Mouse (Mus musculus): Measurements from ENCODE around the gene Mapre1. TPM values are rescaled to one million over a fixed set of nuclear protein-coding genes. Genes with fewer than 3 reads are reported as not detected.

The Mapre1 gene
- total RNA-seq, 1 experiment from 2014 or later, result 190 TPM

DNA sequence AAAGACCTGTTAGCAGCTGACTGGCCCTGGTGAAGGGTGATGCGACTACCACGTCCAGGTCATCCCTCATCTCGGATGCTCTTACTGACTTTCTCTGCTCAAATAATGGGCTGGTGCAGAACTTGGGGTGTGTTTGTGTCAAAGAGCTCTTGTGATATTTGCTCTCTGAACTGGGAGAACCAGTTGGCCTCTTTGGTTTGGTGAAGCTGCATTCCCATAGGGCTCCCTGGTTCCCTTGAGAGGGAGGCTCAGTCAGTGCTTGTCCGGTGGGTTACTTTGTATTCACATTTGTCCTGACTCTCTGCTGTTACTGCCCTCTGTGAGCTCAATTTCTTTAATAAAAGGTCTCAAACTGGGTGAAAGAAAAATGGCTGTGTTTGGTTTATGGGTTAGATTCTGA, 31.9 kb downstream of the Mapre1 start:
- no peak for ATAC-seq (replicated peaks; ENCODE audit: low read depth, poor library complexity, severe bottlenecking)

DNA sequence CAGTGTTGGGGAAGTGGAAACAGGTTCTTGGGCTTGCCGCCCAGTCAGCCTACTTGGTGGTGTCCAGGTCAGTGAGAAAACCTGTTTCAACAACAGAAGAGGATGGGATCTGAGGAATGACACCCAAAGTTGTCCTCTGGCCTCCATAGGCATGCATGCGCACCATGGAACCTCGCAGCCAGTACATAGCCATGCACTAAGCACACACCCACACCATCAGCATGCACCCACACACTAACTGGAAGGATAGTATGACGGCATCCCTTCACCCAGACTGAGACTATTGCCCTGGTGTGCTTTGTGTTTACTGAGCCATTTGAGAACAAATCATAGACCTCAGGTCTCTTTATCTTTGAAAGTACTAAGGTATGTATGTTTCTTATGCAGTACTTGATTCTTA, 34.4 kb downstream of the Mapre1 start:
- no peak for ATAC-seq (replicated peaks; ENCODE audit: low read depth, poor library complexity, severe bottlenecking)

DNA sequence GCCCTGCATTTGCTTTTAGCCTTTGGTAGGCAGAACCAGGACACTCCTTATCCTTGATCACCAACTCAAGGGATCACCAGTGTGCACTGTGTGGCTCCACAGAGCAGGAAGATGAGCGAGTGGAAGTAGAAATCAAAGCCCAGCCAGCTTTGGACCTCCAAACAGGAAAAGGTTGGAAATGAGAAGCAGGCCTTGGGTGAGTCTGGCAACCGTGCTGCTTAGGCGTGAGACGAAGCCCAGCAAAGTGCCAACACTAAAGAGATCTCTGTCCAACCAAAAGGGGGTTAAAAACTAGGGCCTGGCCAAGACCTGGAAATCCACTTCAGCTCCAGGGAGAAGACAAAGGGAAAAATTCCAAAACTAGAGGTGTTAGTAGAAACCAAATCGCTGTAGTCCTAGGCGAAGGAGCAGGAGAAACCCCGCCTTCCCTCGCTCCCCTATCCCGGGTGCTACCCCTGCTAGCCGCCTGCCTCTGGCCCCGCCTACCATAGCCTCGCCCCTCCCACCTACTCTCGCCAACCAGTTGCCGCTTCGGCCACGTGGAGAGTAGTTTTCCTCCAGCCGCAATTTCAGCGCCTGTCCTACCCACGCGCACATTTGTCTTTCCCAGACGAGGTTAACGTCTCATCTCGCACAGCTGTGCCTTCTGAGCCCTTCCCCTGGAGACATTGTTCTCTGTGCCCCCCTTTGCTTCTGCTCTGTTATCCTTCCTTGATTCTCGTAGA, 37.7 kb downstream of the Mapre1 start:
- peak; percentile 93 for ATAC-seq (replicated peaks; ENCODE audit: low read depth, poor library complexity, severe bottlenecking)

DNA sequence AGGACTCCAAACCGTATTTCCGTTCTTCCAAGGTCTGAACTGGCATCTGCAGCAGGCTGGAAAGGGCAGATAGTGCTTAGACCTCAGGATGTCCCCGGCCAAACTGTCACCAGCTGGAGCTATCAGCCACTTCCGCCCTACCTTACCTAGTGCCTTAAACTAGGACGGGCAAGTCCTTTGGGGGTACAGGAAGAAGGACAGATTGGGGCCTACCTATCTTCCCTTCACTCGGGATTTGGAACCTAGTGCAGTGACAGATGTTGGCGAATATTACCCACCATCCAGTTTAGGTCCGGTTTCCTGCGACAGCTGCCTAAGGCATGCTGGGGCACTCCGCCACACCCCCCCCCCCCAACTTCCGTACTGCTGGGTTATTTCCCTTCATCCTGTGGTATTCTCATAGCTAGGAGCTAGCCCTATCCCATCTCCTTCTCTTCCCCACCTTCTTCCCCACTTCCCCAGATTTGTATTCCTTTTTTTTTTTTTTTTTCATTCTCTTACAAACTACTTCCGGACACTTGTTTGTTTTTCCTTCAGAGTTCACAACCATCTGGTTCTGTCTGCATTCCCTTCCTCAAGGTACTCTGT, 38.4 kb downstream of the Mapre1 start, which contains the start of gene Efcab8:
TSS of gene Efcab8 (plus strand) at position 538 of the 588 bp plus-strand sequence.
- ATAC-seq (replicated peaks; ENCODE audit: low read depth, poor library complexity, severe bottlenecking), result peak; percentile 75

DNA sequence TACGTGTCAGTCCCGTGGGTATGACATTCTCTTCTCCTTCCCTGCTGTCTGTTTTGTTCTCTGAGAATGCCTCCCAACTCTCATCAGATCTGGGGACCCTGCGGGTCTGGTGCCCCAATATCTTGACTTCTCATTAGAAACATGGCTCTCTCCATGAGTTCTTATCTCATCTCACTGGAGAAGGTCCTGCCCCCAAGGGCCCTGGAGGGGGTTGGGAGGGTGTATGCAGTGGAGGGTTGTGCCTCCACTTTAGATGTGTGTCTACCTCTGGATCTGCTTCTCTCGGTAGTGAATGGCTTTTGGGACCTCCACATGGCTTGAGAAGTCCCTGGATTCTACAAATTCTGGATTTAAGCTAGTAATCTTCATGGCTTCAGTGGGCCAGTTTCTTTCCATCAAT, 40.1 kb downstream of the Mapre1 start:
- no peak for ATAC-seq (replicated peaks; ENCODE audit: low read depth, poor library complexity, severe bottlenecking)

DNA sequence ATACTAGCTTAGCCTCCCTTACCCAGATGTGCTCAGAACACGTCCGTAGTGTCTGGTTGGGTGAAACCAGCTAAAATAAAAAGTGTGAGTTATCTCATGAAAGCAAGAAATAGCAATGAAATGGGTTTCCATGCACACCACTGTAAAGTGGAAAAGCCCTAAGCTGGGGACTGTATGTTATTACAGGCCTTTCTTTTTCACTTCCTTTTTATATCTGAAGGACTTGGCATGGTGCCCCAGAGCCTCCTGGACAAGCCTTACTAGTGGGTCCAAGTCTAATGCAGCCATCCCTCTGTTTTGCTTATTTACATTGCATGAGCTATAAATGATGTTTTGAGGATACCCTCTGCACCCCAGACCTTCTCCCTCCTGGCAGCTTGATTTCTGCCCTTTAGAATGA, 43.6 kb downstream of the Mapre1 start:
- peak; percentile 55 for ATAC-seq (replicated peaks; ENCODE audit: low read depth, poor library complexity, severe bottlenecking)

DNA sequence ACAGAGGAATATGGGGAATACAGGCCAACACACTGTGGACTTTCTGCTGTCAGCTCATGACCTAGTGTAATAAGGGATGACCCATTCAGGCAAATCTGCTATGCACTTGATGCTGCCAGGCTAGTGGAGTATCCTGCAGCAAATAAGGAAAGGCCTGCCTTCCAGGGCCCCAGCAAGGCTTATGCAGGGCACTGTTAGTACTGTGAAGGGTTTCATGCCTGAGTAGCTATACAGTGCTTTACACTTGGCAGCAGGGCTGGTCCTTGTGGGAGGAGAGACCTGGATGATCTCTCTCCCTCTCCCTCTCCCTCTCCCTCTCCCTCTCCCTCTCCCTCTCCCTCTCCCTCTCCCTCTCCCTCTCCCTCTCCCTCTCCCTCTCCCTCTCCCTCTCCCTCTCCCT, 52.3 kb downstream of the Mapre1 start:
- no peak for ATAC-seq (replicated peaks; ENCODE audit: low read depth, poor library complexity, severe bottlenecking)

DNA sequence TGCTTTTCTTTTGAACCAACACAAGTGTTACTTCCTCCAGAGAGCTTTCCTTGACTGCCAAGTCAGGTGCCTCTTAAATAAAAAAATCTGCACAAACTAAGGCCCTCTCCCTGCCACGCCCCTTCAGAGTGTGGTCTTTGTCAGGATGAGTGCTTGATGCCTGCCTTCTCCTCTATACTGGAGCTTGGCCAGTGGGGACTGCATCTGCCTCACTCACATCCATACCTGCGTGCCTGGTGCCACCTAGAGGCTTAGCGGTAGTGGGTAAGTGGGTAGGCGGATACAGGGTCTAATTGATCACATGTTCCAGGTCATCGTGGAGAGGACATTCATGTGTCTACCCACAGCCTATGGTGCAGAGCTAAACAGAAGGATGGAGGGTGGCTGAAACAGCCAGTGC, 54.0 kb downstream of the Mapre1 start:
- peak; percentile 48; the same call in 1 of the 2 replicates for ATAC-seq (replicated peaks; ENCODE audit: low read depth, poor library complexity, severe bottlenecking)

DNA sequence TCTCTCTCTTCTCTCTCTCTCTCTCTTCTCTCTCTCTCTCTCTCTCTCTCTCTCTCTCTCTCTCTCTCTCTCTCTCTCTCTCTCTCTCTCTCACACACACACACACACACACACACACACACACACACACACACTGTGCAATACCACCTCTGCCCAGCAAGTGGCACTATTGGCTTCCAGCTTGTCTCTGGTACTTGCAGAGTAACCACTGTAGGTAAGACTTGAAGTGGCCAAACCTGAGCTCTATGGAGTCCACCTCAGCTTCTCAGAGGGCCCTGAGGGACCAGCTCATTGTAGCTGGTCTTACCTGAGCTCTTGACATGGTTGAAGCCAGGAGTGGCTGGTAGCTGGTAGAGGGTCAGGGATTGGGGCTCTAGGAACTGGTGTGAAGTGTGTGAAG, 66.4 kb downstream of the Mapre1 start:
- peak; percentile 73 for ATAC-seq (replicated peaks; ENCODE audit: low read depth, poor library complexity, severe bottlenecking)

DNA sequence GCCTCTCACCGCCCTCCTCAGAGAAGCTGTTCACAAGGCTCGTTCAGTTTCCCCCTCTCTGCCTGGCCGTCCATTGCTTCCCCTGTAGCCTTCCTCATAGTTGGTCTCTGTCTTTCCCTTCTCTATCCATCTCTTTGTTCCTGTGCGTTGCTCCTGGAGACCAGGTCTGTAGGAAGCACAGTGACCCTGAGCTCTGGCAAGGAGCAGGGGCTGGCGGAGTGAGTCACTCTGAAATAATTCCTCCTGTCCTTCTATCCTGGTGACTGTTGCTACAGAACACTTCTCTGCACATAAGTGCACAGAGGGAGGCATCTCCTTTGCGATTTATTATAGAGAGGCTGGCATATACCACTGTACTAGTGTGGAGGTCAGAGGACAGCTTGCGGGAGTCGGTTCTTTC, 67.1 kb downstream of the Mapre1 start:
- ATAC-seq (replicated peaks; ENCODE audit: low read depth, poor library complexity, severe bottlenecking), result no peak

DNA sequence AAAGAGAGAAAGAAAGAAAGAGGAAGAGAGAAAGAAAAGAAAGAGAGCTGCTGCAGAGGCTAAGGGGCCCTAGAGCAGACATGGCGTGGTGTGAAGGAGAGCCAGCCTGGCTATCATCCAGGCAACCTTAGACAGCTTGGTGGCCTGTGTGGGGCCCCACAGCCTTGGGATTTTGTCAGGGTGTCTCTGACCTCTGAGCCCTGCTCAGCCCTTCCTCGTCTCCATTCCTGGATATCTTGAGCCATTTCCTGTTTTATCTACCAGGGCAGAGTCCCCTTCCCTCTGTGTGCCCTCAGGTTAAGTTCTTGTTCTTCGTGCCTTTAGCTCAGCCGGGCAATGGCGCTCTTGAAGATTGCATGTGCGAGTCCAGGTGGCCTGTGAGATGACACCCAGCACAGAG, 67.8 kb downstream of the Mapre1 start:
- no peak for ATAC-seq (replicated peaks; ENCODE audit: low read depth, poor library complexity, severe bottlenecking)

DNA sequence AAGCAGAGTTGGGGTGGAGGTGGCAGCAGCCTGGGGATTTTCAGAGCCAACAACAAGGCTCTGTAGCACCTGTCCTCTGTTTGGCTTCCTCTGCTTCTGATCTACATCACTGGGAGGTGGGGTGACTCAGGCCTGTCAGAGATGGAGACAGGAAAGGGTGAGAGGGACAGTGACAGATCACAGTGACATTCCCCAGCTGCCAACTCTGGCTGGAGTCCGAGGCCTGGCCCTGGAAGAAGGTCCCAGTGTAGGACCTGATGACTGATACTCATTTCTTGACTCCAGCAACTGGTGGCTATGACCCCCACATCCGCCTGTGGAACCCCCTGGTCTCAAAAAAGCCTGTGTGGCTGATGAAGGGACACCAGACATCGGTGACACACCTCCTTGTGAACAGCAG, 68.8 kb downstream of the Mapre1 start:
- no peak for ATAC-seq (replicated peaks; ENCODE audit: low read depth, poor library complexity, severe bottlenecking)

DNA sequence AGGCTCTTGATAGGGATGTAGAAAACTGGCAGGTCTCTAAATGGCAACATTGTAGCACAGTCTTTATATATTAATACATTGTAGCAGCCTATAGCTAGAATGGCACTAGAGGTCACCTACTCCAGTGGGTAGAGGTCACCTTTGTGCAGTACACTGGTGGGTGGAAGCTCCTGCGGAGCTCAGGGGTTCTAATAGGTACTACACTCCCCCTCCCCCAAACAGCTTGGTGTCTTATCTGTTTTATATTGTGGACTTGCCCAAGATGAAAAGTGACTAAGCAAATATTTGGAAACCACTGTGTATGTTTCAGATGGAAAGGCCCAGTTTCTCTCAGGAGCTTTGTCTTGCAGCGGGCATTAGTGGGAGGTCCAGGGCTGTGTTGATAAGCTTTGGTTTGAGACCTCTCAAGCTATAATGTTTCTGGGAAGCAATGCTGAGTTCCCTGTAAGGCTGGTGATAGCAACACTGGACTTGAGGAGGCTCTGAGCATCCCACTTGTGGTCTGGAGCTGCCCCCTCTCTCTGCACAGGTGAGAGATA, 81.0 kb downstream of the Mapre1 start:
- no peak for ATAC-seq (replicated peaks; ENCODE audit: low read depth, poor library complexity, severe bottlenecking)

Other genes starting within 250 kb of the Mapre1 start
- gene 4930404H24Rik, start 248.5 kb upstream of the Mapre1 start, total RNA-seq (2017), result not detected in 2 replicates
- gene Nol4l, start 211.3 kb upstream of the Mapre1 start, total RNA-seq (2017), result 7.3 and 7.4 TPM in 2 replicates
- gene Commd7, start 108.5 kb upstream of the Mapre1 start, total RNA-seq (2017), result 28.0 and 33.3 TPM in 2 replicates
- gene Dnmt3b, start 91.8 kb upstream of the Mapre1 start, total RNA-seq (2017), result 28.5 and 29.9 TPM in 2 replicates
- gene Dnmt3c, start 44.6 kb upstream of the Mapre1 start, total RNA-seq (2017), result not detected in 2 replicates
- 0.10 TPM in 1 of 2 replicates, not detected in the other for gene Efcab8, start 38.7 kb downstream of the Mapre1 start, total RNA-seq (2017)
- not detected in 2 replicates for gene Sun5, start 129.8 kb downstream of the Mapre1 start, total RNA-seq (2017)
- not detected in 2 replicates for gene Bpifb2, start 133.8 kb downstream of the Mapre1 start, total RNA-seq (2017)
- not detected in 2 replicates for gene Bpifb6, start 159.1 kb downstream of the Mapre1 start, total RNA-seq (2017)
- not detected in 2 replicates for gene Bpifb3, start 177.0 kb downstream of the Mapre1 start, total RNA-seq (2017)
- not detected in 2 replicates for gene Bpifb4, start 196.9 kb downstream of the Mapre1 start, total RNA-seq (2017)
- gene Bpifa6, start 233.7 kb downstream of the Mapre1 start, total RNA-seq (2017), result not detected in 2 replicates

All from common myeloid progenitor, adult 5-6 weeks (primary cell).